Mouse (Mus musculus) mammary gland, adult 2 months (tissue): ENCODE measurements around the gene Acot9. TPM values are rescaled to one million over a fixed set of nuclear protein-coding genes. Genes with fewer than 3 reads are reported as not detected.

Source experiments
- polyA plus RNA-seq: library from polyadenylated mRNA; depleted of rRNA; stranded (reverse); fragments of >200 nt; gene quantifications from 2 replicates; pipeline ENCODE4 v1.2.3, GENCODE M21; 2012; ENCODE audit warnings: low replicate concordance; rRNA removed

Acot9 gene
- 10.8 and 24.0 TPM in 2 replicates for polyA plus RNA-seq

GRCm38 (mm10) chrX:155262235-155262914, at the start of gene Acot9:
TSS of gene Acot9 (plus strand) at chrX:155262443.

GRCm38 (mm10) chrX:155216271-155216670, 46.0 kb upstream of the Acot9 start, which contains the start of gene Sat1:
TSS of gene Sat1 (minus strand) at chrX:155216449.

GRCm38 (mm10) chrX:155340654-155341053, 78.4 kb downstream of the Acot9 start, which contains the start of gene Prdx4:
TSS of gene Prdx4 (minus strand) at chrX:155340754.

Other genes starting within 250 kb of the Acot9 start
- gene Magea5, start 199.3 kb upstream of the Acot9 start, polyA plus RNA-seq = not detected in 2 replicates
- gene Magea1, start 172.7 kb upstream of the Acot9 start, polyA plus RNA-seq = not detected in 2 replicates
- not detected in 2 replicates for gene Magea2, start 168.8 kb upstream of the Acot9 start, polyA plus RNA-seq
- gene Cldn34b2, start 134.0 kb upstream of the Acot9 start, polyA plus RNA-seq = not detected in 2 replicates
- 17.6 and 51.3 TPM in 2 replicates for gene Sat1, start 46.0 kb upstream of the Acot9 start, polyA plus RNA-seq
- gene Prdx4, start 78.3 kb downstream of the Acot9 start, polyA plus RNA-seq = 37.0 and 55.4 TPM in 2 replicates